Mouse (Mus musculus) fat pad, adult 2 months (tissue): Measurements from ENCODE around the gene P2rx4.
"Not testable (repeated sequence)": the region's sequence is repeated elsewhere in the genome, so short reads cannot be mapped to it uniquely, and the experiment has no call there.

Experiments used
- DNase-seq: peaks from one replicate; pipeline ENCODE4 v3.0.0-alpha.2; 2011; ENCODE audit warnings: low read depth, low spot score; ENCODE audit errors: extremely low read depth

P2rx4 gene

DNA sequence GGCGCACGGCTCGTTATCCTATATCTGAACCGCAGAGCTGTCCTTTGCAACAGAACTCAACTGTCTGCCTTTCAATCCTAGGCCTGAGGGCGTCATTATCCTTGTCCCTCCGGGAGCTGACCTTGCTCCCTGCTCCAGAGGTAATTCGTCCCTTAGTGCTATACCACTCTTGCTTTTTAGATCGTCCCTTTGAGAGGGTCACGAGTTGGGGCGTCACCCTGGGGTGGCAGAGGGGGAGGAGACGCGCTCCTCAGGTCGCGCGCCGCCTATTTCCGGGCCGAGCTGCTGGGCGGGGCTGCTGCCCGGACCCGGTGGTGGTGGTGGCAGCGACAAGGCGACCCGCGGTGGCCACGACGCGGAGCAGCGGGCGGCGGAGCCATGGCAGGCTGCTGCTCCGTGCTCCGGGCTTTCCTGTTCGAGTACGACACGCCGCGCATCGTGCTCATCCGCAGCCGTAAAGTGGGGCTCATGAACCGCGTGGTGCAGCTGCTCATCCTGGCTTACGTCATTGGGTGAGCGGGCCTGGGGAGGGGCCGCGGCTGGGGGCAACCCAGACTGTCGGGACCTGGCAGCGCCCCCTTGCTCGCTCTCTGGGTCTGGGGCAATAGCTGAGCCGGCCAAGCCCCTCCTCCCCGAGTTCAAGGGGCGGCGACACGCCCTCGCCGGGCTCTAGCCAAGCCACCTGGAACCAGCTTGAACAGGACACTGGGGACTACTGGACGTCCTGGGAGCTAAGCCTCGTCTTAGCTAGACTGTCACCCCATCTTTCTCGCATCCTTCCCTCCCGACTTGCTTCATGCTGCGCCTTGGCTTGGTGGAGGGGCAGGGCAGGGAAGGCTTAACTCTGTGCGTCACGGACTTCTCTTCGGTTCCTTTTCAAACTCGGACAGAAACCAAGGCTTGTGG, at the start of gene P2rx4:
Gene P2rx4 (plus strand): TSS at position 269 of the 906 bp plus-strand sequence.
- DNase-seq = no peak

DNA sequence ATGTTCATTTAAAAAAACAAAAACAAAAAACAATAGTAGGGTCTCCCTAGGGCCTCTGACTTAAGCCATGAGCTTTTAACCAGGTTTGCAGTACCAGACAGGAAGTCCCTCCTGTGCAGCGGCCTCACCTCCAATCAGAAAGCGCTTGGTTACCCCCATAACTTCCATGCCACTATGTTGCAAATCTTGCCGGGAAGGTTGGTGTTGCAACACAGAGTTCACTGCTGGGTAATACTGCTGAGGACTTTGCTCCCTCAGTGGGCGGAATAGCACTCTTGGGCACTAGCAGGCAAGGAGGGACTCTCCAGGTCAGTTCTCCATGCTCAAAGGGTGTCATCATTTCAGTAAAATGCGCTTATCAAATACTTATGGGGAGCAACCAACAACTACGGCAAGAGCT, 44.8 kb upstream of the P2rx4 start:
- no peak for DNase-seq

DNA sequence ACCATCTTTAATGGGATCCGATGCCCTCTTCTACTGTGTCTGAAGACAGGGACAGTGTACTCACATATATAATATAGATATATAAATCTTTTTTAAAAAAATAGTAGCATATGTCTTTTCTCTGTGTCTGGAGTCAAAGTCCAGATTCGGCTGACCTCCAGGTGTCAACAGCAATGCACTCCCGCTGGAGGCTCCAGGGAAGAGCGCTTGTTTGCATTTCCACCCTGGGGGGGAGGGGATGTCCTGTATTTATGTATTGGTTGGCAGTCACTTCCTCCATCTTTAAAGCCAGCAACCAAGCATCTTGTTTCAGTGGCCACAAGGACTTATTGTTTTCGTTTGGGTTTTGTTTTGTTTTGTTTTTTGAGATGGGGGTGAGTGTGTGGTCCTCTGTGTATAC, 42.3 kb upstream of the P2rx4 start:
- no peak for DNase-seq

- DNase-seq = no peak
These were observed 38.1 kb upstream of the P2rx4 start for GRCm38 (mm10) chr5:122668981-122669897.

GRCm38 (mm10) chr5:122671641-122672040, 35.7 kb upstream of the P2rx4 start:
- not testable (repeated sequence) for DNase-seq

DNA sequence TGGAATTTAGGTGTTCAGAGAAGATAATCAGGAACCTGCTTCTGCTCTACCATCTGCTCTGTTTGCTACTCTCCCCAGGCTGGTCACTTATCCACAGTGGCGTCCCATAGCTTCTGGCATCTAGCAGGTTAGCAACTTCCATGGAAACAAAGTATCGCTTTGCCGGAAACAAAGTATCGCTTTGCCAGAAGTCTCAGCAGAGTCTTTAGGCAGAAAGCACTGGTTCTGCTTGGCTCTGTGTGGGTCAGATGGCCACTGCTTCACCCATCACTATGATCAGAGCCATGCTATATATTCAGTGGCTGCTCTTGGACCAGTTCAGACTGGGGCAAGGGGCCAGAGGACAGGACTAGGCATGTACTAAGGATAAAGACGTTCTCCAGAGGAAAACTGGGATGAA, 35.0 kb upstream of the P2rx4 start:
- no peak for DNase-seq

DNA sequence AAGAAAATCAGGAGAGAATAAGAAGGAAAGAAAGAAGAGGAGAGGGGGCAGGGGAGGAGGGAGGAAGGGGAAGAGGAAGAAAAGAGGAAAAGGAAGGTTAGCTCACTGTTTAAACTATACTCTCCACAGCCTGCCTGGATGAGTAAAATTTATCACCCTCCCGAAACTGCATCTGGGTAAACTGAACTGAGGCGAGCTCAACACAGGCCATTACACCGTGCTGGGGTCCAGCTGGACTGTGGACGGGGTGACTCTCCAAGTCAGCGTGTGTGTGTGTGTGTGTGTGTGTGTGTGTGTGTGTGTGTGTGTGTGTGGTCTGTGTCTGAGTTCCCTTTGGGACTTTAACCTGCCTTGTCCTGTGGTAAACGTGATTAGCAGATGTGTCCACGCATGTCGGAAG, 31.3 kb upstream of the P2rx4 start:
- no peak for DNase-seq

DNA sequence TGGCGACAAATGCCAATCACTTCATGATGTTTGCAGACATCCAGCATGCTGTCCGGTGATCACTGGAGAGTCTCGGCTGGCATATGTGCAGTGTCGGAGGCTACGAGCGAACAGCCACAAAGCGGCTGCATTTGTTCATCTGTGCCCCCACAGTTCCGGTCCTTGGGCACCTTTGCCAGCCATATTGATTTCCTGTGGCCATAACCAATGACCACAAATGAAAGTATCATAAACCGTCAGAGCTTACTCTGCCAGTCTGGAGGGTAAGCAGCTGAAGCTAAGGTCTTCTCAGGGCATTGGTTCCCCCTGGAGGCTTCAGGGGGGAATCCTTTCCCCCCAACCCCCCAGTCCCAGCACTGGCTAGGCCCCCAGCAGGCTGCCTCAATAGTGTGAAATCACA, 29.4 kb upstream of the P2rx4 start:
- DNase-seq = no peak

DNA sequence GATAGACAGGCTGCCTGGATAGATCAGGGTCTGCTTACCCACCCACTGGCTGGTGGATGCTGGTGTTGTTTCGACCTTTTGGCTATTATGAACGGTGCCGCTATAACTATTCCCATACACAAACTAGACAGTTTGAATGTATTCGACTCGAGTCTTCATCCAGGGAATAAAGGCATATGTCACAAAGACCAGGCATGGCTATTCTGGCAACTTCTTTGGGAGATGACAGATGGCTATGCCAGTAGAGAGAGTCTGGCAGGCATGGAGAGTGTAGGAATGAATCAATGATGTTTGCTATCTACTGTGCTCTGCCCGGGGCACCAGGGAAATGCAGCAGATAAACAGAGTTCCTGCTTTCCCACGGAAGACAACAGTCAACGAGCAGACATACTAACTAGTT, 27.5 kb upstream of the P2rx4 start:
- no peak for DNase-seq

DNA sequence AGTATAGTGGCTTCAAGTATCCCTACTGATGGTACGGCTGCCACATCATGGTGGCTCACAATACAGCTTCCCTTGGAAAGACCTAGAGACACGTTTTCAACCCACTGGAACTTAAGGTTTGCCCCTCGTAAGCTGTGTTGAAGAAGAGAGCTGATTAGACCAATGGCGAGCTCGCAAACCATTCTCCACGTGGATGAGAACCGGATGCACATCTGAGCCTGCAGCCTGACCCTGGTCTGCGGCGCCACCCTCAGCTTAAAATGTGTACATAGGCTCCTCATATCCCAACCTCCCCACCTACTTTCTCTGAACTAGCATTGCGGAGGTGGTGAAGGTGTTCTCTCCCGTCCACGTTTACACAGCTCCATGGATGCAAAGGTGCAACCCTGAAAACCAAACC, 26.1 kb upstream of the P2rx4 start:
- DNase-seq = no peak

DNA sequence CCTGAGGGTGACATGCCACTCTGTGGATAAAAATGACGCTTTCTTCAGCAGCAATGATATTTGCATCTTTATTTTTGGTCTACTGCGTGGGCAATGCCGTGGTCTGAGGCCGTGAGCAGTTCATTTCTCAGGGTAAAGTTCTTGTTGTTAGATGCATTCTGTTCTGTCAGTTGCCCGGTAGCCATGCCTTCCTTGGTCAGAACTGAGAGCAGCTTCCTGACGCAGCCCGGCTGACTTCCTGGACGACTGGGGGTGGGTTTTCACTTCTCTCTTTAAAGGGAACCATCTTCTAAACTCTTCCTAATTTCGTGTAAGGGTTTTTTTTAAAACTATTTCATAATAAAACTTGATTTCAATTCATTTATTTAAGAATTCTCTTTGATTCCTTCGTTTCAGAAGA, 23.4 kb upstream of the P2rx4 start:
- DNase-seq = no peak

- DNase-seq = no peak
These were observed 20.0 kb upstream of the P2rx4 start for GRCm38 (mm10) chr5:122687391-122687790.

DNA sequence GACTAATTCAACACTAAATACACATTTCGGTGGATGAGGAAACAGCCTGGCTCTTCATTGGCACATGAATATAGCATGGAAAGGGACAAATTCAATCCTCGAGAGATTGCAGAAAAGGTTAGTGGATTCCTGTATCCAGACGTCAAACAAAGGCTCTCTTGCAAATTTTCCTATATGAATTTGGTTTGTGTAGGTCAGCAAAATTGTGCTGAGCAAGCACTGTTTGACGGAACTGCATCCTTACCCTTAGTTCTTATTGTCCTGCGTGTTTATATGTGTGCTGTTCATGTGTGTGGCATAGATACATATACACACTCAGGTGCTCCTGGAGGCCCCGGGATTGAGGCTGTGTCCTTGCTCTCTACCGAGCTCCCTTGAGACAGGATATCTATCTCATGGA, 18.2 kb upstream of the P2rx4 start:
- DNase-seq = no peak

DNA sequence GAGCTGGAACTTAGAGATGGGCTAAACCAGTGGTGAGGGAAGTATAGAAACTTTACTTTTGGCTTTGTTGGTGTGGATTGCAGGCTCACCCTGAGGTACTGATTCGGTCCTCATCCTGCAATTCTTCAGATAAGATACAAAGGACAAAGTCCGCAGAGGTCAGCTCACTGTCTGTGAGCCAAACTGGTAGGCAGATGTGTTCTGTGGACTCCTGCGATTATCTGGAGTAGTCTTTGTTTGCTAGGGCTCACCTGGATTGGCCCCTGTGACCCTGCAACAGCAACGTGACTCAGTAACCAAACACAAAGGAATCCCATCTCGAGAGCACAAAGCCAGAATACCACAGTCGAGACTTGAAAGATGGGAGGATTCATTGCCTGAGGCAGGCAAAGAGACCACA, 16.9 kb upstream of the P2rx4 start:
- no peak for DNase-seq

GRCm38 (mm10) chr5:122693431-122694207, 13.7 kb upstream of the P2rx4 start:
- DNase-seq = no peak

DNA sequence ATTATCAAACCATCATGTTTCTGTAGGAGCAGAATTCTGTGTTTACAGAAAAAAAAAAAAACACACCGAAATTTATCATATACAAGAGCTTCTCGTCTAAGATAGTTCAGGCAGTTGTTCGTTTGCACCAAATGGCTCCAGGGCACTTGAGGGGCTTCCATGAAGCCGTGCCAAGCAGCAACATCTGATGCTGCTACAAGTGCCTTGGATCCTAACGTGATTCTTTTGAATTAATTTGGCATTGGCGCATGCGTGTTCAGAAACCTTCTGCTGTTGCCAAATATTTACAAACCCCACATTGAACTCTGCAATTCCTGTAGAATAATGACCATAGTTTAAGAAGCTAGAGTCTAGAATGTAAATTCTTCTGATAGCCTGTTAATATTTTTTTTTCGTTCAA, 11.8 kb upstream of the P2rx4 start:
- DNase-seq = no peak

DNA sequence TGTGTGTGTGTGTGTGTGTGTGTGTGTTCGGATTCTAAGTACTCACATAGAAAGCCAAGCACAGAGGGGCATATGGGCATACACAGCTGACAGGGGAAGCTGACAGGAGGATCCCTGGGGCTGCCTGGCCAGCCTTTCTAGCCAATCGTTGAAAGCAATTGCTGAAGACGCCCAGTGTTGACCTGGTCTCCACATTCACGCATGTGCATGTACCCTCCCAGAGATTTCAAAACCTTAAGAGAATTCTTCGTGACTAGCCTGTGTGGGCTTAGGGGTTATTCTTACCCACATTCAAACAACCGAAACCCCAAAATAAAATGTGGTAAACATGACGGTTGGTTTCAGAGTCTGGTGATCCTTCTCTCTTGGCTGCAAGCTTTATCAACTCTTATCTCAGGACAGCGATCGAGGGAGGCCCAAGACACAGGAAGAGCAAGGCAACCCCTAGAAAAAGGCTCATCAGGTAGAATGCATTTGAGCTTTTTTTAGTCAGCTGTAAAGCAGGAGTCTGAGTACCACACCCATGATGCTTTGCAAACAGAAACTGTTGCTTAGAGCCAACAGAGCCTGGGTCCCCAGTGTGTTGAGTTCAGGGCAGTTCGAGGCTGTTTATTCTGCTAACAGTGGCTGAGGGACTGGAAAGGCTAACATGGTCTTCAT, 9.2 kb upstream of the P2rx4 start:
- DNase-seq = no peak

GRCm38 (mm10) chr5:122698701-122699060, 8.7 kb upstream of the P2rx4 start:
- no peak for DNase-seq

GRCm38 (mm10) chr5:122700109-122700836, 7.1 kb upstream of the P2rx4 start:
- peak; percentile 78 for DNase-seq

GRCm38 (mm10) chr5:122700837-122701212, 6.5 kb upstream of the P2rx4 start:
- no peak for DNase-seq
